Mouse (Mus musculus): ENCODE results near the gene St6galnac4. TPM values are rescaled to one million over a fixed set of nuclear protein-coding genes. Genes with fewer than 3 reads are reported as not detected.

Gene St6galnac4
- 9.1 and 9.6 TPM in 2 replicates for polyA plus RNA-seq (2012; rRNA removed)

DNA sequence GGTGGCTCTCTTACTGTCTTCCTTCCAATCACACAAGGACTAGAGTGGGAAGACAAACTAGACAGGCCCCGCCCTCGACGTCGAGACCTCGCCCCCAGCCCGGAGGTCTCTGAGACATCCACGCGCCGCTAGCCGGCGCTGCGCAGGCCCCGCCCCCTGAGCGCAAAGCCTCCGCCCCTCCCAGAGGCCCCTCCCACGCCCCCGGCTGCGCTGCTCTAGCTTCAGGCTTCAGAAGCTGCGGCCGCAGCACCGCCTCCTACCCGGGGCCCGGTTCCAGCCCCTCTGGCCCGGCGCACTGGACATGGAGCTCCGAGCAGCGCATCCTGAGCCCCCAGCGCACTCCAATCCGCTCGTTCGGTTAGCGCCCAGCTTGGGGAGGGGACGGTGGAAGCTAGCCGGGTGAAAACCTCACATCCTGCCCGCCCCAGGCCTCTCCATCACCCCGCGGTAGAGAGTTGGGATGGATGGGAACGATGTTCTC, at the start of gene St6galnac4:
Gene St6galnac4 (plus strand): TSS at position 225 of the 481 bp plus-strand sequence.
- peak within 1 kb of the TSS; percentile 67 for H3K27ac ChIP-seq (ENCODE audit: insufficient read depth, low read depth, low read length)
- no peaks in the 10 kb centered on the region for H3K27me3 ChIP-seq (ENCODE audit: control insufficient read depth, insufficient read depth, low read length)
- peaks cover 10% of the 10 kb centered on the region for H3K4me1 ChIP-seq (ENCODE audit: control insufficient read depth, insufficient read depth, insufficient read length, low read length)
- TF ChIP-seq POLR2A (IDR thresholded peaks at IDR 0.05; ENCODE audit: low read depth, low read length) (peak; percentile 69; the same call in 1 of the 2 replicates), CTCF (IDR thresholded peaks at IDR 0.05; ENCODE audit: extremely low read depth, insufficient read length, insufficient replicate concordance, low read depth, low read length) (peak; percentile 36; the same call in 1 of the 2 replicates)
- H3K36me3 ChIP-seq (ENCODE audit: control insufficient read depth, insufficient read depth, low read length): no peaks in the 10 kb centered on the region
- H3K4me3 ChIP-seq (ENCODE audit: low read depth, low read length): peak within 1 kb of the TSS; percentile 89
- under 1% methylated on average over 38 of the region's 38 CpGs for WGBS

DNA sequence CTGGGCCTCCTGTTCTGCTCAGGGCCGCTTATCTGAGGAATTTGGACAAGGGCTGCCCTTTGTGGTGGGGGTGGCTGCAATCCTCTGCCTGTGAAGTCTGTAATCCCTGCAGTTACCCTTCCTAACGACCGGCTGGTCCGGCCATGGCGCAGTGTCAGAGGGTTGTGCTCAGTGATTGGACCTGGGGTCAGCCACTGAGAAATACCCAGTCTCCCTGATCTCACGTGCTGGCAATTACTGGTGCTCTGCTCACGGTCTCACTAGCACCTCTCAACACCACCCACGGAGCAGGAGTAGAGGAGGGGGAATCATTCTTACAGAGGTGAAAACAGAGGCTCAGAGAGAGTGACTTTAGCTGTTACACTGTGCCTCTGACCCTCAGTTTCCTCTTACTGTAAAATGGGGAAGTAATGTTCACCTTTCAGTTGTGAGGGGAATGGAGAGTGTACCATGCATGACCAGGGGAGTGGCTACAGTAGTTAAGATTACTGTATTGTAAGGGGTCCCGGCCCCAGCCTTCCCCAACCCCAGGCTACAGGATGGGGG, 49.5 kb upstream of the St6galnac4 start:
- H3K27me3 ChIP-seq (ENCODE audit: control insufficient read depth, insufficient read depth, low read length): no peaks in the 10 kb centered on the region
- peak overlapping the region; percentile 100 for H3K27ac ChIP-seq (ENCODE audit: insufficient read depth, low read depth, low read length)
- TF ChIP-seq CTCF (IDR thresholded peaks at IDR 0.05; ENCODE audit: extremely low read depth, insufficient read length, insufficient replicate concordance, low read depth, low read length): no peak
- TF ChIP-seq POLR2A (IDR thresholded peaks at IDR 0.05; ENCODE audit: low read depth, low read length): no peak
- no peaks in the 10 kb centered on the region for H3K36me3 ChIP-seq (ENCODE audit: control insufficient read depth, insufficient read depth, low read length)
- H3K4me3 ChIP-seq (ENCODE audit: low read depth, low read length): peak overlapping the region; percentile 97
- H3K4me1 ChIP-seq (ENCODE audit: control insufficient read depth, insufficient read depth, insufficient read length, low read length): peaks cover 38% of the 10 kb centered on the region; the same call in 1 of the 2 replicates
- 10% methylated on average over 9 of the region's 9 CpGs for WGBS

DNA sequence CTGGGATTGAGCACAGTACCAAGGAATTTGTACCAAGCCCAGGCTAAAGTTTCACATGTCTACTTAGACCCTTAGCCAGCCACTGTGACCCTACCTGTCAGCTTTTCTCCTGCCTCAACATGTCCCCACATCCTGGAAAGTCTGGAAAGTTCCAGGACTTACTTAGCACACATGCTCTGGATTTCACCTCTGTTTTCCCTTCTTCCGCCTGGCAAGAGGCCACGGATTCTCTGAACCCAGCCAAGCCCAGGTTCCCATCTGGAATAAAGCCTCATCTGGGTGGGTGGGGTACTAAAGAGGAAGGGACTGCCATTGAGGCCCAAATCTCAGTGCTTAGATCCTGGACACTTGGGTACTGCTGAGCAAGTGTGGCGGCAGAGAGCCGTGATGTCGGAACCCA, 49.0 kb upstream of the St6galnac4 start:
- H3K36me3 ChIP-seq (ENCODE audit: control insufficient read depth, insufficient read depth, low read length): no peaks in the 10 kb centered on the region
- TF ChIP-seq CTCF (IDR thresholded peaks at IDR 0.05; ENCODE audit: extremely low read depth, insufficient read length, insufficient replicate concordance, low read depth, low read length) (no peak), POLR2A (IDR thresholded peaks at IDR 0.05; ENCODE audit: low read depth, low read length) (no peak)
- WGBS: 21% methylated on average over 5 of the region's 5 CpGs
- H3K4me3 ChIP-seq (ENCODE audit: low read depth, low read length): peak overlapping the region; percentile 97
- H3K4me1 ChIP-seq (ENCODE audit: control insufficient read depth, insufficient read depth, insufficient read length, low read length): peaks cover 42% of the 10 kb centered on the region; the same call in 1 of the 2 replicates
- H3K27me3 ChIP-seq (ENCODE audit: control insufficient read depth, insufficient read depth, low read length): no peaks in the 10 kb centered on the region
- peak overlapping the region; percentile 100 for H3K27ac ChIP-seq (ENCODE audit: insufficient read depth, low read depth, low read length)

DNA sequence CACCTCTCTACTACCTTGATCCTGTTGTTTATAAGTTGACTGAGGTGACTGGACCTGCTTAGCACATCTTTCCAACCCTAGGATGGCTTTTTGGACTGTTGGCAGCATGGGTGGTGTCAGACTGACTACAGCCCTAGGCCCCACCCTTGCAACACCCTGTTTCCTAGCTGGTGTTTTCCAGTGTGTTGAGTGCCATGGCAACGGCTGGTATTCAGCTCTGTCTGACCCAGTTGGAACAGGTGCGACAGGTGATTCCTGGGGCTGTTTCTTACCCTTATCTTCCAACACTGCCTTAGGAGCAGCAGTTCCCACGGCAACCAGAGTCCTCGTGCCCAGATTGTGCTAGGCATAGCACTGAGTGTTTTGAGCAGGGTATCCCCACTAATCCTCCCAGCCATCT, 48.4 kb upstream of the St6galnac4 start:
- H3K27me3 ChIP-seq (ENCODE audit: control insufficient read depth, insufficient read depth, low read length): no peaks in the 10 kb centered on the region
- no peaks in the 10 kb centered on the region for H3K36me3 ChIP-seq (ENCODE audit: control insufficient read depth, insufficient read depth, low read length)
- WGBS: 13% methylated on average over 4 of the region's 4 CpGs
- H3K4me3 ChIP-seq (ENCODE audit: low read depth, low read length): peak overlapping the region; percentile 97
- peaks cover 47% of the 10 kb centered on the region; the same call in 1 of the 2 replicates for H3K4me1 ChIP-seq (ENCODE audit: control insufficient read depth, insufficient read depth, insufficient read length, low read length)
- H3K27ac ChIP-seq (ENCODE audit: insufficient read depth, low read depth, low read length): peak overlapping the region; percentile 100
- TF ChIP-seq CTCF (IDR thresholded peaks at IDR 0.05; ENCODE audit: extremely low read depth, insufficient read length, insufficient replicate concordance, low read depth, low read length) (no peak), POLR2A (IDR thresholded peaks at IDR 0.05; ENCODE audit: low read depth, low read length) (no peak)

DNA sequence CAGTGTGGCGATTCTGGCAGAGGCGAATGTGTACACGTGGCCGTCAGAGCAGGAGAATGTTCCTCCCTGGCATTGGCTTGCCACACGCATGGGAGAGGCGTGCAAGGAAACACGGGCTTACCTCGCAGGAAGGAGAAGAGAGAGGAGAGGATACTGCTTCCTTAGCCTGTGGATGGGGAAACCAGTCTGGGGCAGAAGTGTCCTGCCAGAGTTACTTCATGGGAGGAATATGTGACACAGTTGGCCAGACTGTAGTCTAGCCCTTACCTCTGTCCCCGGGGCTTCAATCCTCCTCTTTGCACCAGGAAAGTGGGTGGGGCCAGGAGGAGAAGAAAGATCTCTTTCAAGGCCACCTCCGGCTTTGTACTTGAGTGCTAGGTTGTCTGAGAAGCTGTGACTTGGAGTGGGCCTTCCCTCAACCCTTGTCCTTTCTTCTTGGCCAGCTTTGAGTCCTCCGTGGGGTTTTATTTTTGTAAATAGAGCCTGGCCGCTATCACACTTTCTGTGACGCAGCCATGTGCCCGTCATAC, 47.4 kb upstream of the St6galnac4 start:
- H3K27ac ChIP-seq (ENCODE audit: insufficient read depth, low read depth, low read length): peak overlapping the region; percentile 100
- 0 out of 2 replicates have a peak, but pooled peaks cover 5% of the 10 kb centered on the region for H3K36me3 ChIP-seq (ENCODE audit: control insufficient read depth, insufficient read depth, low read length)
- TF ChIP-seq CTCF (IDR thresholded peaks at IDR 0.05; ENCODE audit: extremely low read depth, insufficient read length, insufficient replicate concordance, low read depth, low read length) (no peak), POLR2A (IDR thresholded peaks at IDR 0.05; ENCODE audit: low read depth, low read length) (no peak)
- peaks cover 45% of the 10 kb centered on the region; the same call in 1 of the 2 replicates for H3K4me1 ChIP-seq (ENCODE audit: control insufficient read depth, insufficient read depth, insufficient read length, low read length)
- no peaks in the 10 kb centered on the region for H3K27me3 ChIP-seq (ENCODE audit: control insufficient read depth, insufficient read depth, low read length)
- 21% methylated on average over 14 of the region's 14 CpGs for WGBS
- H3K4me3 ChIP-seq (ENCODE audit: low read depth, low read length): peak overlapping the region; percentile 40

GRCm38 (mm10) chr2:32541333-32541908, 45.5 kb upstream of the St6galnac4 start:
- Histone ChIP-seq H3K27ac (ENCODE audit: insufficient read depth, low read depth, low read length) (peak overlapping the region; percentile 75), H3K27me3 (ENCODE audit: control insufficient read depth, insufficient read depth, low read length) (no peaks in the 10 kb centered on the region), H3K4me1 (ENCODE audit: control insufficient read depth, insufficient read depth, insufficient read length, low read length) (peaks cover 52% of the 10 kb centered on the region; the same call in 1 of the 2 replicates), H3K36me3 (ENCODE audit: control insufficient read depth, insufficient read depth, low read length) (peaks cover 10% of the 10 kb centered on the region; the same call in 1 of the 2 replicates), H3K4me3 (ENCODE audit: low read depth, low read length) (peak overlapping the region; percentile 6; the same call in 1 of the 2 replicates)
- WGBS: 36% methylated on average over 2 of the region's 2 CpGs
- TF ChIP-seq CTCF (IDR thresholded peaks at IDR 0.05; ENCODE audit: extremely low read depth, insufficient read length, insufficient replicate concordance, low read depth, low read length): no peak
- TF ChIP-seq POLR2A (IDR thresholded peaks at IDR 0.05; ENCODE audit: low read depth, low read length): no peak
